Mouse (Mus musculus): ENCODE measurements around the gene Cldn10.
"Not testable (repeated sequence)": the region's sequence is repeated elsewhere in the genome, so short reads cannot be mapped to it uniquely, and the experiment has no call there.

The Cldn10 gene

GRCm38 (mm10) chr14:118782241-118782640, 5.5 kb upstream of the Cldn10 start:
- no peak for DNase-seq (ENCODE audit: low spot score)

DNA sequence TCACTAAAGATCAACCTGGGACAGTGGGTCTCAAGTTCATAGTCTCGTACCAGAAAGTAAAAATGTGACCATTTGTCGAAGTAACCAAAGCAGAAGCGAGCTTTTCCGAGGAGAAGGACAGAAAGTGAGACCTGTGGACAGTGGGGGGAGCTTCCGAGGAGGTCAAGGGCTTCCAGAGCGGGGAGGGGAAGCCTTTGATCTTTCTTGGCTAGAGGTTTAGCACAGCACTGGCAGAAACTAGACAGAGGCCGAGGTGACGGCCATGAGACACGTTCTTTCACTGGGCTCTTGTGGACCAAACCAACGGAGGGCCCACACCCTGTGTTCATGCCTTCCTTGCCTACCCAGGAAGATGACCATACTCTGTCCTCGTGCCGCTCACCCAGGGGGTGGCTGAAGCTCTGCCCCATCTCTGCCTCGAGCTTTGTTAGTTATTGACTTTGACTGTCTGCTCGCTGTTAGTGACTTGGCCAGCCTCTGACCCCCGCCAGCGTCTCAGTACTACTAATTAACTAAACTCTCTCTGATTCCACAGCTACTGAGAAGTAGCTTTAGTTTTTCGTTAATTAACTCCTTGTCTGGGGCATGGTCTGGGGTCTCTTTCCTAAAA, 4.3 kb upstream of the Cldn10 start:
- DNase-seq (ENCODE audit: low spot score) = no peak

- no peak for DNase-seq (ENCODE audit: low spot score)
Measured at GRCm38 (mm10) chr14:118790217-118790616, 2.5 kb downstream of the Cldn10 start.

GRCm38 (mm10) chr14:118792957-118793356, 5.2 kb downstream of the Cldn10 start:
- DNase-seq (ENCODE audit: low spot score) = no peak

- DNase-seq (ENCODE audit: low spot score) = no peak
Measured at GRCm38 (mm10) chr14:118793416-118793815, 5.7 kb downstream of the Cldn10 start.

DNA sequence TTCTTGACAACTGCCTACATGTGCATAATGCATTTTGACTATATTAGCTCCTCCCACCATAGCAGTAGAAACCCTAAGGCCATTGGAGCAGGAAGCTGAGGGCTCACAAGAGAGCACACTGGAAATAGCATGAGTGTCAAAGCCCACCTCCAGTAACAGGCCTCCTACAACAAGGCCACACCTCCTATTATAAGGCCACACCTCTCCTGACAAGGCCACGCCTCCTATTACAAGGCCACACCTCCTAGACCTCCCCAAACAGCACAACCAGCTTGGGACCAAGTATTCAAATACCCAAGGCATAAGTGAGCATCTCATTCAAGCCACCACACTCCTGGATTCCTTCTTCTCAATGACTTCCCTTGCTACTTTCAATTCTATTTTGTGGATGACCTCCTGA, 6.5 kb downstream of the Cldn10 start:
- no peak for DNase-seq (ENCODE audit: low spot score)

- no peak for DNase-seq (ENCODE audit: low spot score)
Measured at GRCm38 (mm10) chr14:118794893-118795292, 7.2 kb downstream of the Cldn10 start.

- no peak for DNase-seq (ENCODE audit: low spot score)
Measured at GRCm38 (mm10) chr14:118795915-118796693, 8.4 kb downstream of the Cldn10 start.

- no peak for DNase-seq (ENCODE audit: low spot score)
Measured at GRCm38 (mm10) chr14:118796694-118797058, 9.0 kb downstream of the Cldn10 start.

DNA sequence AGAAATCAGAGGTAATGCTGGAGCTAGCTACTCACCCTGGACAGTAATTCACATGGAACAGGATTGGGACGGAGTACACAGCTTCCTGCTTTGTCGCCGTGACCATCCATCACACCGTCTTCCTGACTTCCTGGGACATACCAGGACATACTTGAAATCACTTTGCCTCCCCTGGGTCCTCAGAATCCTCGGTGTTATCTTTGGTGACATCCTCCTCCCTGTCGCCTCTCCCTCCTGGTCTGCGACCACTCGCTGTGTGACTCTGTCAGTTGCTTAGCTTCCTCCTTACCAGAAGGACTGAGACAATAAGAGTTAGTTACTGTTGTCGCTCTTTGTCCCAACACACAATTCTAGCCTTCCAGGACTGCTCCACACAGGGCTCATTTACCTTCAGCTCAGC, 9.6 kb downstream of the Cldn10 start:
- no peak for DNase-seq (ENCODE audit: low spot score)

DNA sequence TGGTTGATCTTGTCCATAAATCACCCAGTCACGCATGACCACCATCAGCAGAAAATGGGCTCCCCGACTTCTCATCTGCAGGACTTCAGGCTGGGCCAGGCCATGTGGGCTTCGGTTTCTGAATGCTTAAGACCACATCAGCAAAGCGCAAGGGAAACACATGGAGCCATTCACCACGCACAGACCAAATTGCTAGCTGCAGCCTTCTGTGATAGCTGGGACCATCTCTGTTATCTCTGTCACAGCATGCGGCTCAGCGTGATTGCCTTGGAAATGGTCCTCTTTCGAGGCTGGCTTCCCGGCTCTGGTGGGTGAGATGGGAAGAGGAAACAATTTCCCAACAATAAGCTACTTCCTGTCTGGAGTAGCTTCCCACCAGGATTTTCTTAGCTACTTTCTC, 12.2 kb downstream of the Cldn10 start:
- DNase-seq (ENCODE audit: low spot score) = no peak

DNA sequence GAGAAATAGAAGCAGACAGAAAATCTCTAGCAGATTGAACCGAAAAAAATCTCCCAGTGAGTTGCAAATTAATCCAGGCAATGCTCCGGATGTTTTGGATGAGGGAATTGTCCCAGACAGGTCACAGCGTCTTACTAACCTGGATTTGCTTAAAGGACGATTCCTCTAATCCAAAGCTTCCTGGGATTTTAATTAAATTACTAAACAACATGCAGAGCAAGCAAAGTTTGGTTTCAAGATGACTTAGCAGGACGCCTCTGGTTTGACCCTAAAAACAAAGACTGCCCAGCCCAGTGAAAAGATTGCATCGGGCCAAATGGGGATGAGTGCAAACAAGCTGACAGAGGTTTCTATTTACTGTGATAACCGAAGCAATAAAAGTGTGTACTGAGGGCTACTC, 16.2 kb downstream of the Cldn10 start:
- no peak for DNase-seq (ENCODE audit: low spot score)

DNA sequence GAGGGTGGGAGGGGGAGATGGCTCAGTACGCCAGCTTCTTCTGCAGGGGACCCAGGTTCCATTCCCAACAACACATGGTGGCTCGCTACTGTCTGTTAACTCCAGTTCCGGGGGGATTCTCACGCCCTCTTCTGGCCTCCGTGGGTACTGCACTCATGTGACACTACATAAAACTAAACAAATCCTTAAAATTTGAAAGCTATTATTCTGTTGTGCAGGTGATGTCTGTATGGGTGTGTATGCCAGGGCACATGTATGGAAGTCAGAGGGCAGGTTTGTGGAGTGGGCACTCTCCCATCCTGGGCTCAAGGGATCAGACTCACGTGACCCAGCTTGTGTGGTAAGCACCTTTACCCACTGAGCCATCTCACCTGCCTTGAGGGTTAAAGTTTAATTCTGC, 16.6 kb downstream of the Cldn10 start:
- DNase-seq (ENCODE audit: low spot score) = no peak

- DNase-seq (ENCODE audit: low spot score) = no peak
Measured at GRCm38 (mm10) chr14:118807653-118808052, 19.9 kb downstream of the Cldn10 start.

- DNase-seq (ENCODE audit: low spot score) = not testable (repeated sequence)
Measured at GRCm38 (mm10) chr14:118808183-118808582, 20.5 kb downstream of the Cldn10 start.

DNA sequence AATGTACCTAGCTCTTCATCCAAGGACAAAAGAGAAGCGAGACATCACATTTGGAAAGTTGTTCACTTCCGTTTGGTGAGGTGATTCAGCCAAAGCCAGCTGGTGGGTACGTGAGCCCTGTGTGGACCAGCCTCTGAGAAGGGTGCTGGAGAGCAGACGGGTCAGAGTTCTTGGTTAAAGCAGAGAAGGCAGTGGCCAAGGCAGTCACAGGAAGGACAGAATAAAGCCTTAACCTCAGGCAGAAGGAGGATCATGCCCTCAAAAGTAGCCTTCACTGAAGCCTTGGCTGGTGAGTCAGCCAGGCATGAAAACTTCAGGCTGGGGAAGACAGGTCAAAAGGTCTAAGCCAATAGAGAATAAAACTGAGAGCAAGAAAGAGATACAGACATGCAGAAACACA, 22.0 kb downstream of the Cldn10 start:
- DNase-seq (ENCODE audit: low spot score) = no peak

DNA sequence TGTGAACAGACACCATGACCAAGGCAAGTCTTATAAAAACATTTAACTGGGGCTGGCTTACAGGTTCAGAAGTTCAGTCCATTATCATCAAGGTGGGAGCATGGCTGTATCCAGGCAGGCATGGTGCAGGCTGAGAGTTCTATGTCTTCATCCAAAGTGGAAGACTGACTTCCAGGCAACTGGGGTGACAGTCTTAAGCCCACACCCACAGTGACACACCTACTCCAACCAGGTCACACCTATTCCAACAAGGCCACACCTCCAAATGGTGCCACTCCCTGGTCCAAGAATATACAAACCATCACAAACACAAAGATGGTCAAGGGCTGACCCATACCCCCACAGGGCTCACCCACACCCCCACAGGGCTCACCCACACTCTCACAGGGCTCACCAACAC, 23.5 kb downstream of the Cldn10 start:
- not testable (repeated sequence) for DNase-seq (ENCODE audit: low spot score)

GRCm38 (mm10) chr14:118813111-118813510, 25.4 kb downstream of the Cldn10 start:
- no peak for DNase-seq (ENCODE audit: low spot score)

GRCm38 (mm10) chr14:118816503-118816902, 28.8 kb downstream of the Cldn10 start:
- peak; percentile 35 for DNase-seq (ENCODE audit: low spot score)

- DNase-seq (ENCODE audit: low spot score) = peak; percentile 55
Measured at GRCm38 (mm10) chr14:118820111-118820510, 32.4 kb downstream of the Cldn10 start.

DNA sequence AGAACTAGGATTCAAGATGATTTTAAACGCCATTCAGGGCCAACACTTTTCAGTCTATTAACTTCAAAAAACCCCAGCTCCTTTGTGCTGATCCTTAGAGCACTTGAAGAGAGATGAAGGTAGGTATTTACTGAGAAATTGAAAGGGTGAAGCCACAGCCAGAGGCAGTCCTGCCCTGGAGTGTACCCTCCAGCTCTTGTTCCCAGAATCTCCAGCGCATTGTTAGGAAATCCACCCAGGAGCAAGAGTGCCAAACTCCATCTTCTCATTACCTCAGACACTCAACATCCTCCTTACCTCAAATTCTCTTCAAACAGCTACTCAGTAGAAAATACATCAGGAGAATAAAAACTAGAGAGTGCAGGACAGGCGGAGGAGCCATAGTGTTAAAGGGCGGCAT, 35.1 kb downstream of the Cldn10 start:
- no peak for DNase-seq (ENCODE audit: low spot score)

- DNase-seq (ENCODE audit: low spot score) = no peak
Measured at GRCm38 (mm10) chr14:118823313-118823712, 35.6 kb downstream of the Cldn10 start.

DNA sequence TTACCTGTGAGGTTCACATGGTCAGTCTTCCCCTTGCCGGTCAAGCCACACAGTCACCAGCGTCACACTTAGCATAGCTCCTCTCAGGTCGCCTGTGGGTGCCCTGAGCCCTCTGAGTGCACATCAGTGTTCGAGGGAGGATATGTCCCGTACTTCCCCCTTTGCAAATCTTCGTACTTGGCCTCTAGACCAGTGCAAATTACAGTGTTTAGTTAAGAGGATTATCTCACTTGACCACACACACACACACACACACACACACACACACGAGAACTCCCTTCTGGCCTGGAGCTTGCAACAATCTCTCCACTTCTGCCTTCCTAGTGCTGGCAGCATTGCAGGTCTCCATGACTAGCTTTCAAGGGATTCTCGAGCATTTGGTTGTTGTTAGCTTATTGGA, 38.6 kb downstream of the Cldn10 start:
- DNase-seq (ENCODE audit: low spot score) = no peak

Measured in ovary, postnatal 14 days (tissue).